Mouse (Mus musculus) kidney, adult 2 months (tissue): Measurements from ENCODE around the gene Rpl36.

ENCODE experiments used
- CTCF ChIP-seq: fragments of 200-500 bp; conservative IDR thresholded peaks from 2 replicates; pipeline ENCODE4 v1.5.1; 2011; ENCODE audit warnings: low read depth, mild to moderate bottlenecking, control low read depth, low read length, moderate library complexity, mixed read lengths; ENCODE audit not compliant: insufficient read depth, insufficient read length
- POLR2A ChIP-seq: fragments of 200-500 bp; IDR thresholded peaks from one replicate; pipeline ENCODE4 v1.6.1; 2011; ENCODE audit warnings: low read depth, low read length, control low read depth

DNA sequence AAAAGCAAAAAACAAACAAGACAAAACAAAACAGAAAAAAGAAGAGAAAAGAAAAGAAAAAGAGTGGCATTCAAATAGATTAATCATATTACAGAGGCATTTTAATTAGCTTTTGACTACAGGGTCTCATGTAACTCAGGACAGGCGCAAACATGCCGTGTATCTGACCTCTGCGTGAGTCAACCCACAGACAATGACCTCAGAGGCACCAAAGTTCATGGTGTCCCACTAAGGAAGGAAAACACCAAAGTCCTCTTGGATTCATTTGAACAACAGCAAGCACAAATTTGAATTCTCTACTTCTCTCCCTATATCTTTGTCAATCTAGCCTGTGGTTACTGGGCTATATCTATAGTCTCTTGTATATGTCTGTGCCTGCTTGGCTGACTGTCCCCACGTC is 30.0 kb downstream of the Rpl36 start:
- no peak for TF ChIP-seq CTCF
- no peak for TF ChIP-seq POLR2A
